Mouse (Mus musculus) hindbrain, embryonic 15.5 days (tissue): ENCODE measurements around the gene Rack1. TPM values are rescaled to one million over a fixed set of nuclear protein-coding genes. Genes with fewer than 3 reads are reported as not detected.
A peak's percentile ranks its signal among the peaks of the same experiment; 100 is the strongest.

Experiments
- ATAC-seq: fragments of 200-750 bp; cut with Nextera tagmentation; 2 replicates; pipeline ENCODE4 v1.8.0; 2017; ENCODE audit warnings: low read depth, moderate number of reproducible peaks, moderate TSS enrichment; ENCODE audit not compliant: low FRiP score
- H3K27ac ChIP-seq: fragments of 300-500 bp; sonication (generic); replicated peaks from 2 replicates; pipeline ENCODE4 v1.5.1; 2015; ENCODE audit warnings: mild to moderate bottlenecking, inconsistent platforms
- H3K27me3 ChIP-seq: fragments of 300-500 bp; sonication (generic); 2 replicates; pipeline ENCODE4 v1.6.1; 2015; ENCODE audit warnings: control low read depth, inconsistent platforms
- H3K36me3 ChIP-seq: fragments of 300-500 bp; sonication (generic); 2 replicates; pipeline ENCODE4 v1.6.1; 2015; ENCODE audit warnings: control low read depth, inconsistent platforms
- H3K4me1 ChIP-seq: fragments of 300-500 bp; sonication (generic); replicated peaks from 2 replicates; pipeline ENCODE4 v1.6.1; 2015; ENCODE audit warnings: control low read depth, inconsistent platforms
- H3K4me2 ChIP-seq: fragments of 300-500 bp; sonication (generic); 2 replicates; pipeline ENCODE4 v1.6.1; 2015; ENCODE audit warnings: moderate library complexity, mild to moderate bottlenecking, inconsistent platforms
- H3K4me3 ChIP-seq: fragments of 300-500 bp; sonication (generic); 2 replicates; pipeline ENCODE4 v1.5.1; 2015; ENCODE audit warnings: mild to moderate bottlenecking, inconsistent platforms
- H3K9ac ChIP-seq: fragments of 300-500 bp; sonication (generic); 2 replicates; pipeline ENCODE4 v1.6.1; 2015; ENCODE audit warnings: inconsistent platforms
- H3K9me3 ChIP-seq: fragments of 300-500 bp; sonication (generic); 2 replicates; pipeline ENCODE4 v1.6.1; 2016; ENCODE audit warnings: control low read depth, inconsistent platforms
- WGBS: fragments of 180-500 bp; shearing (Covaris S2); methylation state at CpG from one replicate; pipeline ENCODE4 v1.1.7; 2015; 5-methylcytosine and 5-hydroxymethylcytosine counted together
- polyA plus RNA-seq: library from polyadenylated mRNA; unstranded; fragments of >200 nt; fragmentation: Nextera tagmentation; extraction: Ambion mirVana; gene quantifications from 2 replicates; pipeline ENCODE4 v1.2.1, GENCODE M21; 2015

Rack1 gene
- polyA plus RNA-seq, 1 experiment from 2014 or later, result 361 TPM

DNA sequence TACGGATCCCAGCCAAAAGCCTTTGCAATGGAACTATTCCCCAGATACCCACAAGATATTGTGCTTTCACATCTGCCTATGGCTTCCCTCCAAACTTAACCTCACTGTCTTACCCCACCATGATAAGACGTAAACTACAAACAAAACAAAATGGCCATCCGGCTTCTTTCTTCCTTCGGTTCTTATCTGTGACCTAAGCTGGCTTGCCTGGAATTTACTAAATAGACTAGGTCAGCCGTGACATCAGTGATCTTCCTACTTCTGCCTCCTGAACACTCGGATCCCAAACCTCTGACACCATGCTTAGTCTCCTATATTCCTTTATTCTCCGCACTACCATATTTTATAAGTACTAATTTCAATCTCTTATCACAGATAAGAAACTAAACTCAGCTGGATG lies 1.8 kb upstream of the Rack1 start:
- no peak for ATAC-seq
- no peak overlapping the region for H3K27ac ChIP-seq
- H3K9me3 ChIP-seq, result no peaks in the 10 kb centered on the region
- no peak overlapping the region for H3K4me3 ChIP-seq
- peak overlapping the region; percentile 86 for H3K4me2 ChIP-seq
- H3K9ac ChIP-seq, result 0 out of 2 replicates have a peak overlapping the region, but pooled peaks have one; percentile 74
- peaks cover 16% of the 10 kb centered on the region; the same call in 1 of the 2 replicates for H3K36me3 ChIP-seq
- no peaks in the 10 kb centered on the region for H3K27me3 ChIP-seq
- H3K4me1 ChIP-seq, result peaks cover 39% of the 10 kb centered on the region
- 84% methylated on average over 7 of the region's 7 CpGs for WGBS

DNA sequence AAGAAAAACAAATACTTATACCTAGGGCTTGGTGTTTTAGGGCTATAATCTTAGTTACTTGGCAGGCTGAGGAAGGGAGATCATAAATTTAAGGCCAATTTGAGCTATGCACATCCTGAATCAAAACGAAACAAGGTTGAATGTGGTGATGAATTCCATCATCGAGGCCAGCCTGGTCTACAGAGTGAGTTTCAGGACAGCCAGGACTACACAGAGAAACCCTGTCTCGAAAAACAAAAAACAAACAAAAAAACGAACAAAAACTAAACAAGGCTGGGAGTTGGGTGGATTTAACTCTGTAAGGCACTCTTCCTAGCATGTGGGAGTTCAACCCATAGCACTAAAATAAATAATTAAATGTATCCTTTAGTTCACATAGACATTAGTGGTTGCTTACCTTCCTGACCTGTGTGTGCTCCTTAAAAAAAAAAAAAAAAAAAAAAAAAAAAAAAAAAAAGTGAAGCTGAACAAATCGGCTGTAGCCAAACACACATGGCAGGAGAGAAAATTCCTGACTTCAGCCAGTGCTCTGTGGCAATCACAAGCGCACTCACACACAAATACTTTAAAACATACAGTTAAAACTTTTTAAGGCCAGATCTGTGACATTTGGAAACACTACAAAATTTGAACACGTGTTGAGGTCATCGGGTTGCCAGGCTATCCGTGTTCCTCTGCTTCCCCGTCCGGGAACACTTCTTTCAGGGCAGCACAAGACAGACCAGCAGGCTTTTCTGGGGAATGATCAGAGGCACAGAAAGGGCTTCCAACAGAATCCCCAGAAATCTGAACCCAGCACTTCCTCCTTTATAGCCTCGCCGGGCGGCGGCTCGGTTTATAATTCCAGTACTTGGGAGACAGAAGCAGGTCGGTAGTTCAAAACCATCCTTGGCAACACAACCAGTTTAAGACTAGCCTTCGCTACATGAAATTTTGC lies 880 bp upstream of the Rack1 start:
- Histone ChIP-seq H3K9ac (peak overlapping the region; percentile 74), H3K36me3 (peaks cover 25% of the 10 kb centered on the region), H3K4me1 (peaks cover 39% of the 10 kb centered on the region), H3K4me3 (peak overlapping the region; percentile 59), H3K9me3 (no peaks in the 10 kb centered on the region), H3K27ac (peak overlapping the region; percentile 98), H3K4me2 (peak overlapping the region; percentile 86), H3K27me3 (no peaks in the 10 kb centered on the region)
- no peak; the same call in 1 of the 2 replicates for ATAC-seq
- 9% methylated on average over 18 of the region's 18 CpGs for WGBS

DNA sequence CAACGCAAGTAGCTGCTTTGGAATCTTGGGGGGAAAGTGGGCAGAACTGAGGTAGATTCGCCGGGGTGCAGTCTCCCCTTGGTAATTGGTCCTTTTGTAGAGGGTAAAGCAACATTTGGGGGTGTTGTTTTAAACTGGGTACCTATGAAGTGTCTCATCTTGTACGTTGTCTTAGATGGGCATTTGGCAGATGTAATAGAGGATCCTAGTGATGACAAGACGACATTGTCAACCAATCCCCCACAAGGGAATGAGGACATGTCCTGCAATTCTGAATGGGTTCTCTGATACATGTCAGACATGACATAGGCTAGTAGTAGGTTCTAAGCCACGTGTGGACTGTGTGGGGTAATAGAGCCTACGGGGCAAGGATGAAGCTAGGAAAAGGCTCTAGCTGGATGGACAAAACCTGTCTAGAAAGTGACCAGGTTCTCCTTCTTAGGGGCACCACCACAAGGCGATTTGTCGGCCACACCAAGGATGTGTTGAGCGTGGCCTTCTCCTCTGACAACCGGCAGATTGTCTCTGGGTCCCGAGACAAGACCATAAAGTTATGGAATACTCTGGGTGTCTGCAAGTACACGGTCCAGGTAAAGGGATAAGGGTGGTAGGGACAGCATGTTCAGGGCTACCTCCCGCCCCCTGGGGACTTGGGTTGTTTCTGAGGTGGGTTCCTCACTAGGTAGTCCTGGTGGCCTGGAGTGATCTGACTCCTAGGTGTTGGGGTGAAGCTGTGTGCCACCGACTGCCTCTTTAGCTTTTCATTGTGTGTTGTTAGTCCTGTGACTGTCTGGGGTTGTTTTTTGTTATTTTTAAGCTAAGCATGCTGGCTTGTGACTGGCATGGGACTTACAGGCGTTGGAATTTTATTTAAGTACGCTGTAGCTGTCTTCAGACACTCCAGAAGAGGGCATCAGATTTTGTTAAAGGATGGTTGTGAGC lies 2.0 kb downstream of the Rack1 start:
- peak overlapping the region; percentile 59 for H3K4me3 ChIP-seq

DNA sequence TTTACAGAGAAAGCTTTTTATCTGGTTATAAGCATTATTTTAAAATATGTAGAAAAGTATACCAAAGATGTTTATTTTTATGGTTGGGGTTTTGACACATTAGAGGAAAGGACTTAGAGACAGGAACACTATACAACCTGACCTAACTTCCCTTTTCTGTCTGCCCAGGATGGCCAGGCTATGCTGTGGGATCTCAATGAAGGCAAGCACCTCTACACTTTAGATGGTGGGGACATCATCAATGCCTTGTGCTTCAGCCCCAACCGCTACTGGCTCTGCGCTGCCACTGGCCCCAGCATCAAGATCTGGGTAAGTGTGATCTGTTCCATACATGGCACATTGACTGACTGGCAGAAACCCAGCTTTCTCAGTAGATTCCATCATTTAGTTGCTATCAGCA lies 3.9 kb downstream of the Rack1 start:
- no peaks in the 10 kb centered on the region for H3K27me3 ChIP-seq
- 96% methylated on average over 2 of the region's 2 CpGs for WGBS
- no peak overlapping the region for H3K4me3 ChIP-seq
- no peak overlapping the region for H3K4me2 ChIP-seq
- no peak overlapping the region for H3K27ac ChIP-seq
- H3K9ac ChIP-seq, result no peak overlapping the region
- peaks cover 25% of the 10 kb centered on the region for H3K4me1 ChIP-seq
- no peaks in the 10 kb centered on the region for H3K9me3 ChIP-seq
- peaks cover 72% of the 10 kb centered on the region for H3K36me3 ChIP-seq
- no peak for ATAC-seq

More for the DNA sequence above, 2.0 kb downstream of the Rack1 start:
- no peak for ATAC-seq
- H3K9me3 ChIP-seq, result no peaks in the 10 kb centered on the region
- 84% methylated on average over 17 of the region's 17 CpGs for WGBS
- peak overlapping the region; percentile 86 for H3K4me2 ChIP-seq
- peaks cover 54% of the 10 kb centered on the region for H3K36me3 ChIP-seq
- H3K27ac ChIP-seq, result no peak overlapping the region
- H3K27me3 ChIP-seq, result no peaks in the 10 kb centered on the region
- H3K9ac ChIP-seq, result peak overlapping the region; percentile 74
- peaks cover 39% of the 10 kb centered on the region for H3K4me1 ChIP-seq

DNA sequence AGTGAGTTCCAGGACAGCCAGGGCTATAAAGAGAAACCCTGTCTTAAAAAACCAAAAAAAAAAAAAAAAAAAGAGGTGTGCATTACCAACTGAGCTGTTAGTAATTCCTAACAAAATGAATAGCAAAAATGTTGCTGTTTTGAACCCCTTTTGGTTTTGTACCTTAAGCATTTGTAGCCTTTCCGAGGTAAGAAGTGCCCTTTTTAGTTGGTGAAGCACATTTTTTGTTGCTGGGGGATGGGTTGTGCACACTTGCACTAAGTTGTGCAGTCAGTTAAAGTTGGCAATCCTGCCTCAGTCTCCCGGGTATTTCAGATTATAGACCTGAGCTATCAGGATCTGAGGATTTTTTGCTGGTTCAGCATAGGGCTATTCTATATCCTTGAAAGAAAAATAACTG lies 4.8 kb downstream of the Rack1 start:
- WGBS, result 87% methylated on average over 2 of the region's 2 CpGs
- ATAC-seq, result no peak
- Histone ChIP-seq H3K27me3 (no peaks in the 10 kb centered on the region), H3K36me3 (peaks cover 75% of the 10 kb centered on the region), H3K27ac (no peak overlapping the region), H3K9ac (no peak overlapping the region), H3K4me3 (no peak overlapping the region), H3K4me1 (peaks cover 23% of the 10 kb centered on the region), H3K4me2 (no peak overlapping the region), H3K9me3 (no peaks in the 10 kb centered on the region)

DNA sequence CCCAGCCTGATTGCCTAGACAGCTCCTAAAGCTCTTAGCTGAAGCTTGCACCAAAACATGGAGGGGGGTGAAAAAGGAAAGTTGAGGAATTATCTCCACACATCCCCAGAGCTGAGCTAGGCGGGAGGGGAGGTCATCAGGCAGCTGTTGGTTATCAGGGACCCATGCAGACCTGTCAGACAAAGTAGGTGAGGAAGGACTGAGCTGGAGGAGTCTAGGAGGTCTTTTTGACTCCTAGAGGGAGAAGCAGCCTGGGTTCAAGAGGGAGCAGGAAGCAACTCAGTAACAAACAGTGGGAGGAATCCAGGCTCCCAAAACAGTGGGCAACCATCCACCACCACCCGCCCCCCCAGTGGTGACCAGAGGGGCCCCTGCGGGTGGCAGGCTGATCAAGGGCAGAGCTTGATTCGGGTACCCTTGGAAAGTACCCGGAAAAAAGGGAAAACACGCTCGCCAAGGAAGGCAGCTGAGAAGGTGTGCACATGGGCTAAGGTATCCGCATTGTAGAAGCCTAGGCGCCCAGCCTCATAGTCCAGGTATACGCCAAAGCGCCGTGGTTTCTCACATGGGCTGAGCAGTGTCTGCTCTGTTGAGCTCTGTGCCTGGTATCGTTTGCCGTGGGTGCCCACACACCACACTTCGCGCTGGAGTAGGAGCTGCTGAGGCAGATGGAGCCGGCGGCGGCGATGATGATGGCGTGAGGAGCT lies 6.9 kb downstream of the Rack1 start:
- Histone ChIP-seq H3K27me3 (no peaks in the 10 kb centered on the region), H3K4me3 (no peak overlapping the region), H3K27ac (no peak overlapping the region), H3K4me2 (no peak overlapping the region), H3K9ac (no peak overlapping the region), H3K36me3 (peaks cover 78% of the 10 kb centered on the region), H3K4me1 (peaks cover 11% of the 10 kb centered on the region), H3K9me3 (no peaks in the 10 kb centered on the region)
- WGBS, result 66% methylated on average over 21 of the region's 21 CpGs
- ATAC-seq, result peak; percentile 50; the same call in 1 of the 2 replicates

DNA sequence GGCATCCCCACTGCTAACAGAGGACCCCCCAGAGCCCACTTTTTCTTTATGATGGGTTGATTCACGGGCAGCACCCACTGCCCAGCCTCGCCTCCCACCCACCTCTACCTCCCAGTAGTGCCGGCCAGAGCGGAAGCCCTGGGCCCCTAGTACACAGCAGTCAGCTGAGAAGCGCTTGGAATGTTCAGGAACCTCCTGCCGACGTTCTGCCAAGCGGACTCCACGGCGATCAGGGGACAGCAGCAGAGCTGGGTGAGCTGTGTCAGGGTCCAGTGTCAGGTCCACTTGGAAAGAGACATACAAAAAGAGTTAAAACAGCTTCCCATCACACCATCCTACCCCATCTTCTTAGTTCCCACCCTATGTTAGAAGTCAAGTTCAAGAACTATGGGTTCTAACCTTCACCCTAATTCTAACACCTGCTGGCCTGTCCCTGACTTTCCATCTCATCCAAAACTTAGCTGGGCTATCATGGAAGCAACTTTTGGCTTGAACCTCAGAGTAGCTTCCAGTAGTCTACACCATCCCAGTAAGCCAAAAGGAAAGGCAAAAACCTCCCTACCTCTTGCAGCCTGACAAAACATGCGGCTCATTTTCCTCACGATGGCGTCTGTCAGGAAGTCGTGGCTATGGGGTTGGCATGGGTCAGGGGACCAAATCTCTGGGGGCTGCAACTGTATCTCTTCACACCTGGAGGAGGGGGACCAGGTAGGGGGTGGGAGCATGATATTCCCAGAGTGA lies 7.6 kb downstream of the Rack1 start:
- H3K9me3 ChIP-seq, result no peaks in the 10 kb centered on the region
- ATAC-seq, result no peak
- H3K4me2 ChIP-seq, result no peak overlapping the region
- 72% methylated on average over 14 of the region's 14 CpGs for WGBS
- peaks cover 3% of the 10 kb centered on the region for H3K4me1 ChIP-seq
- H3K4me3 ChIP-seq, result no peak overlapping the region
- peaks cover 77% of the 10 kb centered on the region for H3K36me3 ChIP-seq
- no peaks in the 10 kb centered on the region for H3K27me3 ChIP-seq
- H3K9ac ChIP-seq, result no peak overlapping the region
- H3K27ac ChIP-seq, result no peak overlapping the region

DNA sequence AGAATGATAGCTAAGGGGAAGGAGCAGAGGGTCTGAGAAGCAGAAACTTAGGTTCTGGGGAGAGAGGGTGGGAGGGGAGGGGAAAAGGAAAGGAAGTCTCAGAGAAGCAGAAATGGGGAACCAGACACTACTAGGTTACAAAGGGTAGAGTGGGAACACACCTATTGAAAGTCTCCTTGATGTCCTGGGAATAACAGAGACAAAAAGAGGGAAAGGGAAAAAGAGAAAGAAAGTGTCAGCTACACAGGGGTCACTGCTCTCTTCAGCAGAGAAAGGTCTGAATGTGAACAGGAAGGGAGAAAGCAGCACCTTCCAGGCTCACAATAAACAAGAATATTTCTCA lies 8.1 kb downstream of the Rack1 start:
- Histone ChIP-seq H3K27me3 (no peaks in the 10 kb centered on the region), H3K36me3 (peaks cover 71% of the 10 kb centered on the region), H3K9ac (no peak overlapping the region), H3K4me3 (no peak overlapping the region), H3K9me3 (no peaks in the 10 kb centered on the region), H3K27ac (no peak overlapping the region), H3K4me1 (peaks cover 3% of the 10 kb centered on the region), H3K4me2 (no peak overlapping the region)
- no peak for ATAC-seq

DNA sequence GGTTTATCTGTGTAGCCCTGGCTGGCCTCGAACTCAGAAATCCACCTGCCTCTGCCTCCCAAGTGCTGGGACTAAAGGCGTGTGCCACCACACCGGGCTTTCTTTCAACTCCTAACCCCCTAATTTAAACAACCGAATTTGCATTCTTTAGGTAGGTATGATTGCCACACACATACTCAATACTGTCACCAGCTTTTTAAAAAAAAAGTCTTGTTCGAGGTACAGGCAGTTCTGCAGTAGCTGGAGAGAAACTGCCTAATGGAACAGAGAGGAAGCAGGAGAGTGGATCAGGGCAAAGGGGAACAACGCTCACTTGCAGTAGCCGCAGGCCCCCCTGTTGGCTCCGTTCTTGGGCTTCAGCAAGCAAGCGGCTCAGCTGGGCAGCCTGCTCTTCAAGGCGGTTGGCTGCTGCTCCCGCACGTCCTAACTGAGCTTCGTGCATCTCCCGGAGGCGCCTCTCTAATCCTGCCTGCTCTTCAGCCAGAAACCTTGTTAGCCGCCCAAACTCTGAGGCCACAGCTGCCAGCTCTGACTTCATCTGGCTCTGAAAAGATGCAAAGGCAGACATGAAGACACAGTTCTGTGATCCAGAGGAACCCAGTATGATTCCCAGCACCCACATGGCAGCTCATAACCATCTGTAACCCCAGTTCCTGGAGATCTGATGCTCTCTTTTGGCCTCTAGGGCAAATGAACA lies 8.8 kb downstream of the Rack1 start:
- H3K27me3 ChIP-seq, result no peaks in the 10 kb centered on the region
- H3K36me3 ChIP-seq, result peaks cover 65% of the 10 kb centered on the region
- 77% methylated on average over 16 of the region's 16 CpGs for WGBS
- H3K27ac ChIP-seq, result no peak overlapping the region
- no peak for ATAC-seq
- H3K9ac ChIP-seq, result no peak overlapping the region
- H3K9me3 ChIP-seq, result no peaks in the 10 kb centered on the region
- no peak overlapping the region for H3K4me2 ChIP-seq
- H3K4me3 ChIP-seq, result no peak overlapping the region
- H3K4me1 ChIP-seq, result peaks cover 9% of the 10 kb centered on the region

DNA sequence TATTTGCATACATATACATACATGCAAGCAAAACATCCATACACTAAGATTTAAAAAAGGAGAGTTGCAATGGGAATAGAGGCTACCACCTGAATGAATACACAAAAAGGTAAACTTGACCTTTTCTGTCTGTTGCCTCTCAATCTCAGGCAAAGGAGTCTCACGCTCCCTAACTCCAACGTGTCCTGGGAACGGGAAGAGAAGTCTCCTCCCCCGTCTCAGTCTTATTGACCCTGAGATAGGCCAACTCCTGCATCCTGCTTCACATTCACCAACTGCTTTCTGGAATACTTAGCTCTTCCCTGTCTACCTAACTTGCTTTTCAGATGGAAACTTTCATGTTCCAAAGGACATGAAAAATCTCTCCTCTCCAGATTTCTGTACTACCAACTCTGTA lies 9.3 kb downstream of the Rack1 start:
- Histone ChIP-seq H3K9me3 (no peaks in the 10 kb centered on the region), H3K9ac (no peak overlapping the region), H3K4me2 (no peak overlapping the region), H3K36me3 (peaks cover 60% of the 10 kb centered on the region), H3K27me3 (no peaks in the 10 kb centered on the region), H3K4me1 (peaks cover 14% of the 10 kb centered on the region), H3K27ac (no peak overlapping the region), H3K4me3 (no peak overlapping the region)
- no peak for ATAC-seq
- WGBS, result 70% methylated on average over 4 of the region's 4 CpGs

DNA sequence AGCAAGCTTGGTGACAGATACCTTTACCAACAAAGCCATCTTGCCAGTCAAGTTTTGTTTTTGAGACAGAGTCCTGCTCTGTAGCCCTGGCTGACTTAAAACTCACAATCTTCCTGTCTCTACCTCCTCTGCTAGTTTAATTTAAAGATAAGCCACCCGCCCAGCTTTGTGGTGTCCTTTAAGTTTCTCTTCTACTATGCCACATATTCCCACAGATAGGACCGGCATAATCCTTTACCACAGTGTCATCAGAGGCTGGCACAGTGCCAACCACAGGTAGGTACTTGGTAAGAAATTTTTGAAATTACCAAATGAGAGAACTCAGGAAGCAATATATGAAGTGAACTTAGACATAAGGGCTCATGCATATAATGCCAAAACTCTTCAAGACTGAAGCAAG lies 10.0 kb downstream of the Rack1 start:
- Histone ChIP-seq H3K27ac (no peak overlapping the region), H3K27me3 (no peaks in the 10 kb centered on the region), H3K4me3 (no peak overlapping the region), H3K4me2 (no peak overlapping the region), H3K4me1 (peaks cover 21% of the 10 kb centered on the region), H3K9ac (no peak overlapping the region), H3K9me3 (no peaks in the 10 kb centered on the region), H3K36me3 (peaks cover 53% of the 10 kb centered on the region)
- WGBS, result 89% methylated on average over 2 of the region's 2 CpGs
- ATAC-seq, result no peak
